Mouse (Mus musculus): ENCODE results near the gene Gpbar1. TPM values are rescaled to one million over a fixed set of nuclear protein-coding genes. Genes with fewer than 3 reads are reported as not detected.
"Not testable (repeated sequence)": the region's sequence is repeated elsewhere in the genome, so short reads cannot be mapped to it uniquely, and the experiment has no call there.

Gene Gpbar1
- polyA plus RNA-seq, 1 experiment from 2014 or later, result 0.36 TPM

GRCm38 (mm10) chr1:74286869-74287607 is 8.7 kb downstream of the Gpbar1 start:
- not testable (repeated sequence) for H3K4me2 ChIP-seq; H3K27me3 ChIP-seq (replicated peaks); H3K27ac ChIP-seq (replicated peaks); H3K9me3 ChIP-seq; ATAC-seq (ENCODE audit: extremely low read depth, insufficient number of reproducible peaks, low FRiP score, low TSS enrichment); H3K9ac ChIP-seq; H3K4me3 ChIP-seq
- 51% methylated on average over 16 of the region's 17 CpGs for WGBS
- H3K4me1 ChIP-seq, result peaks cover 77% of the 10 kb centered on the region
- peaks cover 60% of the 10 kb centered on the region for H3K36me3 ChIP-seq

GRCm38 (mm10) chr1:74288327-74288726 is 10.0 kb downstream of the Gpbar1 start:
- no peak overlapping the region for H3K4me2 ChIP-seq
- peaks cover 82% of the 10 kb centered on the region for H3K4me1 ChIP-seq
- no peak overlapping the region for H3K4me3 ChIP-seq
- ATAC-seq (ENCODE audit: extremely low read depth, insufficient number of reproducible peaks, low FRiP score, low TSS enrichment), result no peak
- peaks cover 60% of the 10 kb centered on the region for H3K36me3 ChIP-seq
- H3K27ac ChIP-seq (replicated peaks), result peak overlapping the region; percentile 92; the same call in 1 of the 2 replicates
- no peaks in the 10 kb centered on the region for H3K27me3 ChIP-seq (replicated peaks)
- no peaks in the 10 kb centered on the region for H3K9me3 ChIP-seq
- WGBS, result 64% methylated on average over 4 of the region's 4 CpGs
- peak overlapping the region; percentile 60 for H3K9ac ChIP-seq

- no peak for ATAC-seq (ENCODE audit: extremely low read depth, insufficient number of reproducible peaks, low FRiP score, low TSS enrichment)
- WGBS, result 68% methylated on average over 9 of the region's 9 CpGs
- Histone ChIP-seq H3K4me3 (no peak overlapping the region), H3K27ac (replicated peaks) (peak overlapping the region; percentile 92), H3K9ac (peak overlapping the region; percentile 60), H3K27me3 (replicated peaks) (no peaks in the 10 kb centered on the region), H3K9me3 (no peaks in the 10 kb centered on the region), H3K36me3 (peaks cover 69% of the 10 kb centered on the region), H3K4me2 (0 out of 2 replicates have a peak overlapping the region, but pooled peaks have one; percentile 10), H3K4me1 (peaks cover 84% of the 10 kb centered on the region)
Measured at GRCm38 (mm10) chr1:74289248-74289647, 10.9 kb downstream of the Gpbar1 start.

GRCm38 (mm10) chr1:74289740-74290139 is 11.4 kb downstream of the Gpbar1 start:
- H3K4me3 ChIP-seq, result no peak overlapping the region
- H3K27ac ChIP-seq (replicated peaks), result peak overlapping the region; percentile 92
- ATAC-seq (ENCODE audit: extremely low read depth, insufficient number of reproducible peaks, low FRiP score, low TSS enrichment), result no peak
- H3K9me3 ChIP-seq, result no peaks in the 10 kb centered on the region
- no peaks in the 10 kb centered on the region for H3K27me3 ChIP-seq (replicated peaks)
- H3K4me2 ChIP-seq, result peak overlapping the region; percentile 10; the same call in 1 of the 2 replicates
- 58% methylated on average over 2 of the region's 2 CpGs for WGBS
- H3K9ac ChIP-seq, result peak overlapping the region; percentile 60
- peaks cover 88% of the 10 kb centered on the region for H3K4me1 ChIP-seq
- peaks cover 72% of the 10 kb centered on the region for H3K36me3 ChIP-seq

GRCm38 (mm10) chr1:74290141-74290540 is 11.8 kb downstream of the Gpbar1 start:
- Histone ChIP-seq H3K4me3 (no peak overlapping the region), H3K9ac (peak overlapping the region; percentile 66), H3K4me2 (peak overlapping the region; percentile 33), H3K36me3 (peaks cover 74% of the 10 kb centered on the region), H3K27ac (replicated peaks) (peak overlapping the region; percentile 92), H3K27me3 (replicated peaks) (no peaks in the 10 kb centered on the region), H3K9me3 (no peaks in the 10 kb centered on the region), H3K4me1 (peaks cover 92% of the 10 kb centered on the region)
- WGBS, result 39% methylated on average over 5 of the region's 5 CpGs
- peak; percentile 67; the same call in 1 of the 2 replicates for ATAC-seq (ENCODE audit: extremely low read depth, insufficient number of reproducible peaks, low FRiP score, low TSS enrichment)

GRCm38 (mm10) chr1:74292331-74293020 is 14.1 kb downstream of the Gpbar1 start:
- WGBS, result 83% methylated on average over 11 of the region's 11 CpGs
- H3K9ac ChIP-seq, result peak overlapping the region; percentile 37; the same call in 1 of the 2 replicates
- ATAC-seq (ENCODE audit: extremely low read depth, insufficient number of reproducible peaks, low FRiP score, low TSS enrichment), result no peak
- H3K27me3 ChIP-seq (replicated peaks), result no peaks in the 10 kb centered on the region
- H3K9me3 ChIP-seq, result no peaks in the 10 kb centered on the region
- peaks cover 65% of the 10 kb centered on the region for H3K36me3 ChIP-seq
- peaks cover 98% of the 10 kb centered on the region for H3K4me1 ChIP-seq
- H3K4me3 ChIP-seq, result no peak overlapping the region
- H3K4me2 ChIP-seq, result no peak overlapping the region
- H3K27ac ChIP-seq (replicated peaks), result 0 out of 2 replicates have a peak overlapping the region, but pooled peaks have one; percentile 10

GRCm38 (mm10) chr1:74293306-74293960 is 15.1 kb downstream of the Gpbar1 start:
- WGBS, result 74% methylated on average over 8 of the region's 8 CpGs
- ATAC-seq (ENCODE audit: extremely low read depth, insufficient number of reproducible peaks, low FRiP score, low TSS enrichment), result no peak
- H3K27ac ChIP-seq (replicated peaks), result peak overlapping the region; percentile 99

GRCm38 (mm10) chr1:74294090-74294643 is 15.8 kb downstream of the Gpbar1 start:
- Histone ChIP-seq H3K9me3 (no peaks in the 10 kb centered on the region), H3K9ac (peak overlapping the region; percentile 62), H3K4me3 (no peak overlapping the region), H3K4me1 (peaks cover 99% of the 10 kb centered on the region), H3K27me3 (replicated peaks) (no peaks in the 10 kb centered on the region), H3K27ac (replicated peaks) (peak overlapping the region; percentile 99), H3K36me3 (peaks cover 52% of the 10 kb centered on the region), H3K4me2 (peak overlapping the region; percentile 0; the same call in 1 of the 2 replicates)
- 63% methylated on average over 3 of the region's 3 CpGs for WGBS
- ATAC-seq (ENCODE audit: extremely low read depth, insufficient number of reproducible peaks, low FRiP score, low TSS enrichment), result no peak

More at GRCm38 (mm10) chr1:74293306-74293960, 15.1 kb downstream of the Gpbar1 start:
- Histone ChIP-seq H3K36me3 (peaks cover 56% of the 10 kb centered on the region), H3K9me3 (no peaks in the 10 kb centered on the region), H3K9ac (peak overlapping the region; percentile 62), H3K4me1 (peaks cover 99% of the 10 kb centered on the region), H3K4me2 (0 out of 2 replicates have a peak overlapping the region, but pooled peaks have one; percentile 0), H3K27me3 (replicated peaks) (no peaks in the 10 kb centered on the region), H3K4me3 (no peak overlapping the region)

GRCm38 (mm10) chr1:74294733-74295455 is 16.5 kb downstream of the Gpbar1 start:
- H3K4me1 ChIP-seq, result peaks cover 99% of the 10 kb centered on the region
- H3K36me3 ChIP-seq, result peaks cover 48% of the 10 kb centered on the region
- H3K9ac ChIP-seq, result peak overlapping the region; percentile 78
- no peaks in the 10 kb centered on the region for H3K9me3 ChIP-seq
- H3K27me3 ChIP-seq (replicated peaks), result no peaks in the 10 kb centered on the region
- peak overlapping the region; percentile 73 for H3K4me2 ChIP-seq
- WGBS, result 72% methylated on average over 6 of the region's 6 CpGs
- no peak; the same call in 1 of the 2 replicates for ATAC-seq (ENCODE audit: extremely low read depth, insufficient number of reproducible peaks, low FRiP score, low TSS enrichment)
- peak overlapping the region; percentile 44 for H3K4me3 ChIP-seq
- H3K27ac ChIP-seq (replicated peaks), result peak overlapping the region; percentile 99

- Histone ChIP-seq H3K27ac (replicated peaks) (peak overlapping the region; percentile 99), H3K27me3 (replicated peaks) (no peaks in the 10 kb centered on the region), H3K4me2 (peak overlapping the region; percentile 73), H3K4me1 (peaks cover 99% of the 10 kb centered on the region), H3K9ac (peak overlapping the region; percentile 78), H3K9me3 (no peaks in the 10 kb centered on the region), H3K4me3 (peak overlapping the region; percentile 44), H3K36me3 (peaks cover 44% of the 10 kb centered on the region)
- ATAC-seq (ENCODE audit: extremely low read depth, insufficient number of reproducible peaks, low FRiP score, low TSS enrichment), result peak; percentile 77
- 7% methylated on average over 9 of the region's 9 CpGs for WGBS
Measured at GRCm38 (mm10) chr1:74295456-74296171, 17.3 kb downstream of the Gpbar1 start.

Data from heart, embryonic 13.5 days (tissue).